Mouse (Mus musculus) mammary gland, adult 2 months (tissue): ENCODE measurements around the gene Mef2c. TPM values are rescaled to one million over a fixed set of nuclear protein-coding genes. Genes with fewer than 3 reads are reported as not detected.

Experiments
- polyA plus RNA-seq: library from polyadenylated mRNA; depleted of rRNA; stranded (reverse); fragments of >200 nt; gene quantifications from 2 replicates; pipeline ENCODE4 v1.2.3, GENCODE M21; 2012; ENCODE audit warnings: low replicate concordance; rRNA removed

The Mef2c gene
- polyA plus RNA-seq = 48.3 and 108 TPM in 2 replicates

DNA sequence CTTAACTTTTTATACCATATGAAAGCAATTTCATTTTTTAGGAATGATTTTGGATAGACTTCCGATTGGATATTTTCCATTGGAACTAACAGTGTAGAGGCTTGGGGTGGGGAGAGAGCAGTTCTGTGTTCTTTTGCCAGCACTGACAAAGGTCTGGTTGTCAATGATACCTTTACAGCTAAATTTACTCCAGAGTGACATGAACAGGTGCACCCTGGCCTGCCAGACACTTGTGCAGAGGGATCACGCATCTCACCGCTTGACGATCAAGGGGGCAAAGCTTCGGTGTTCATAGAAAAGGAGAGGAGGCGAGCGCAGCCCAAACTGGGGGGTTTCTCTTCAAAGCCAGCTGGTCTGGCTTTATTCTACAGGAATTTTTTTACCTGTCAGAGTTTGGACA is at the start of gene Mef2c:
TSS of gene Mef2c (plus strand) at position 116 of the 400 bp plus-strand sequence.

